Mouse (Mus musculus) heart, adult 2 months (tissue): Measurements from ENCODE around the gene Zbtb8b. TPM values are rescaled to one million over a fixed set of nuclear protein-coding genes. Genes with fewer than 3 reads are reported as not detected.

Experiments
- DNase-seq, 2 experiments: peaks; one replicate each; pipeline ENCODE4 v3.0.0; 2021
- H3K27ac ChIP-seq: fragments of 200-600 bp; 2 replicates; pipeline ENCODE4 v1.8.1; 2022
- H3K27me3 ChIP-seq: fragments of 200-500 bp; 2 replicates; pipeline ENCODE4 v1.6.1; 2012; ENCODE audit warnings: mild to moderate bottlenecking, low read length, inconsistent platforms, mixed read lengths; ENCODE audit not compliant: control insufficient read depth, insufficient read depth
- H3K36me3 ChIP-seq: fragments of 200-500 bp; 2 replicates; pipeline ENCODE4 v1.6.1; 2012; ENCODE audit warnings: low read length, inconsistent platforms; ENCODE audit not compliant: control insufficient read depth, insufficient read depth
- H3K4me1 ChIP-seq: fragments of 200-500 bp; 2 replicates; pipeline ENCODE4 v1.6.1; 2011; ENCODE audit warnings: low read length; ENCODE audit not compliant: control insufficient read depth, insufficient read depth
- H3K4me3 ChIP-seq: fragments of 200-600 bp; 2 replicates; pipeline ENCODE4 v1.8.1; 2022
- H3K79me2 ChIP-seq: fragments of 200-500 bp; replicated peaks from 2 replicates; pipeline ENCODE4 v1.6.1; 2012; ENCODE audit warnings: mild to moderate bottlenecking, inconsistent platforms, low read length, moderate library complexity, mixed read lengths; ENCODE audit not compliant: control insufficient read depth, insufficient read depth
- H3K9ac ChIP-seq: fragments of 200-500 bp; 2 replicates; pipeline ENCODE4 v1.6.1; 2012; ENCODE audit warnings: low read depth, mild to moderate bottlenecking, control low read depth, inconsistent platforms, low read length, mixed read lengths
- CTCF ChIP-seq: fragments of 200-600 bp; IDR thresholded peaks from 2 replicates; pipeline ENCODE4 v1.8.1; 2022; ENCODE audit warnings: antibody characterized with exemption, mild to moderate bottlenecking, moderate library complexity
- EP300 ChIP-seq: fragments of 200-500 bp; IDR thresholded peaks from 2 replicates; pipeline ENCODE4 v1.6.1; 2011; ENCODE audit warnings: low read depth, low read length, control low read depth; ENCODE audit not compliant: insufficient read depth
- POLR2A ChIP-seq: fragments of 200-500 bp; IDR thresholded peaks from 2 replicates; pipeline ENCODE4 v1.6.1; 2011; ENCODE audit warnings: mild to moderate bottlenecking, low read depth, low read length, control low read depth; ENCODE audit not compliant: insufficient read depth
- WGBS: fragments of 180-500 bp; shearing (Covaris S2); methylation state at CpG from one replicate; pipeline ENCODE4 v1.1.7; 2018; 5-methylcytosine and 5-hydroxymethylcytosine counted together
- intact Hi-C: fragments of 180-260 bp; cut with DNase I; formaldehyde crosslinking; loops from one replicate; pipeline ENCODE4 v1.15.1; 2025
- polyA plus RNA-seq: library from polyadenylated mRNA; depleted of rRNA; stranded (reverse); fragments of >200 nt; gene quantifications from 2 replicates; pipeline ENCODE4 v1.2.3, GENCODE M21; 2012
- total RNA-seq, 2 experiments: library from RNA; stranded (reverse); gene quantifications; 2 replicates each; pipeline ENCODE4 v1.2.3; 2021

Zbtb8b gene
- total and polyA plus RNA-seq, 3 experiments: 0.07 to 0.10 (median 0.08) TPM

DNA sequence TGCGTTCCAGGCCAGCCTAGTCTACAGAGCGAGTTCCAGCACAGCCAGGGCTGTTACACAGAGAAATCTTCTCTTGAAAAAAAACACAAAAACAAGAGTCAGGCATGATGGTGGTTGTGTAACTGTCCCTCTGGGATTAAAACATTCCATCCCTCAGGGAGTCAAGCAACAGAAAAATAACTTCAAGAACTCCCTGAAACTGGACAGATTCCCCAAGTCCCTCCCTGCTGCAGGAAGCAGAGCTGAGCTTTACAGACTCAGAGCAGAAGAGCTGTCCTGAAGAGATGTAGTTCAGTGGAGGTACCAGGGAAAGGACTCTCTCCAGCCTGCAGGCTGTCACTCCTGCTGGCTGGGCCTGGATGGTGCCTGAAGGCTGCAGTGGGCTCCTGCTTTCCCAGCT is 58.2 kb downstream of the Zbtb8b start:
- DNase-seq: peak; percentile 45 to 46
- intact Hi-C loops: no loop called here

GRCm38 (mm10) chr4:129382029-129382428 is 58.6 kb downstream of the Zbtb8b start:
- DNase-seq: no peak
- TF ChIP-seq CTCF: no peak
- TF ChIP-seq POLR2A: no peak
- no peak for TF ChIP-seq EP300
- WGBS: 77% methylated on average over 9 of the region's 9 CpGs
- intact Hi-C loops: no loop called here
- peaks cover 3% of the 10 kb centered on the region; the same call in 1 of the 2 replicates for H3K4me1 ChIP-seq
- H3K79me2 ChIP-seq: no peaks in the 10 kb centered on the region
- no peaks in the 10 kb centered on the region for H3K36me3 ChIP-seq
- no peak overlapping the region for H3K4me3 ChIP-seq
- H3K27me3 ChIP-seq: no peaks in the 10 kb centered on the region
- H3K27ac ChIP-seq: peak overlapping the region; percentile 12
- no peak overlapping the region for H3K9ac ChIP-seq

More for the DNA sequence above, 58.2 kb downstream of the Zbtb8b start:
- 77% methylated on average over 2 of the region's 2 CpGs for WGBS
- H3K9ac ChIP-seq: peak overlapping the region; percentile 60
- H3K79me2 ChIP-seq: no peaks in the 10 kb centered on the region
- TF ChIP-seq POLR2A (peak; percentile 74), EP300 (no peak)
- peak overlapping the region; percentile 52 for H3K27ac ChIP-seq
- no peak overlapping the region for H3K4me3 ChIP-seq
- H3K27me3 ChIP-seq: no peaks in the 10 kb centered on the region
- H3K4me1 ChIP-seq: peaks cover 3% of the 10 kb centered on the region; the same call in 1 of the 2 replicates
- H3K36me3 ChIP-seq: no peaks in the 10 kb centered on the region

DNA sequence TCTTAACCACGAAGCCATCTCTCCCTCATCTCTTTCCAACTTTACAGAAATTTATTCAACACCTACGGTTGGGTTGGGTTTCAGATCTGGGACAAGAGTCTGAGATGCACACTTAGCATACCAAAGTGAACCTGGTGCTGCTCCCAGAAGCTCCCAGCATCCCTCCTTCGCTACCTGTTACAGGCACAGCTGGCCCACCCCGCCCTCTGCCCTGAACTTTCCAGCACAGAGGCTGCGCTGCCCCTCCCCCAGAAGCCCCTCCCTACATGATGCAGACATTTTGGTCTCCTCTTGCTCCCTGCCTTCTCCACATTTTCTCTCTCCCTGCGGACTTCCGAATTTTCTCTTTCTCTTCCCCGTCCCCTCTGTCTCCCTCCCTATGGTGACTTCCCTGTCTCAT is 59.5 kb downstream of the Zbtb8b start:
- intact Hi-C loops: no loop called here
- no peak for DNase-seq
- Histone ChIP-seq H3K79me2 (no peaks in the 10 kb centered on the region), H3K4me3 (no peak overlapping the region), H3K27ac (no peak overlapping the region), H3K27me3 (no peaks in the 10 kb centered on the region), H3K4me1 (peaks cover 3% of the 10 kb centered on the region; the same call in 1 of the 2 replicates), H3K36me3 (no peaks in the 10 kb centered on the region), H3K9ac (no peak overlapping the region)
- TF ChIP-seq EP300: no peak
- TF ChIP-seq CTCF: no peak
- TF ChIP-seq POLR2A: no peak
- 84% methylated on average over 8 of the region's 8 CpGs for WGBS

DNA sequence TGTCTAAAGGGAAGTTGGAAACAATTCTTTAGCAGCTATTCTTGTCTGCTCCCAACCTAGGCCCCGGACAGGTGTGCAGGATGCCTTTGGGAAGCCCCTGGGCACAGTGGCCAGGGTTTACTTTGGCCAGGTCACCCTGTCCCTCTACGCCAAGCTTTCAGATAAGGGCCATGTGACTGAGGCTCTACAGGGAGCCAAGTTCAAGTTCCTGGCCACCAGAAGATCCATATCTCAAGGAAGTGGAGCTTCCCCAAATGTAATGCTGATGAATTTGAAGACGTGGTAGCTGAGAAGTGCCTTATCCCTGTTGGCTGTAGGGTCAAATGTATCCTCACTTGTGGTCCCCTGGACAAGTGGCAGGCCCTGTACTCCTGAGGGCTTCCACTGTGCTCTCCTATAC is 60.8 kb downstream of the Zbtb8b start:
- WGBS: 50% methylated on average over 3 of the region's 3 CpGs
- no peaks in the 10 kb centered on the region for H3K36me3 ChIP-seq

DNA sequence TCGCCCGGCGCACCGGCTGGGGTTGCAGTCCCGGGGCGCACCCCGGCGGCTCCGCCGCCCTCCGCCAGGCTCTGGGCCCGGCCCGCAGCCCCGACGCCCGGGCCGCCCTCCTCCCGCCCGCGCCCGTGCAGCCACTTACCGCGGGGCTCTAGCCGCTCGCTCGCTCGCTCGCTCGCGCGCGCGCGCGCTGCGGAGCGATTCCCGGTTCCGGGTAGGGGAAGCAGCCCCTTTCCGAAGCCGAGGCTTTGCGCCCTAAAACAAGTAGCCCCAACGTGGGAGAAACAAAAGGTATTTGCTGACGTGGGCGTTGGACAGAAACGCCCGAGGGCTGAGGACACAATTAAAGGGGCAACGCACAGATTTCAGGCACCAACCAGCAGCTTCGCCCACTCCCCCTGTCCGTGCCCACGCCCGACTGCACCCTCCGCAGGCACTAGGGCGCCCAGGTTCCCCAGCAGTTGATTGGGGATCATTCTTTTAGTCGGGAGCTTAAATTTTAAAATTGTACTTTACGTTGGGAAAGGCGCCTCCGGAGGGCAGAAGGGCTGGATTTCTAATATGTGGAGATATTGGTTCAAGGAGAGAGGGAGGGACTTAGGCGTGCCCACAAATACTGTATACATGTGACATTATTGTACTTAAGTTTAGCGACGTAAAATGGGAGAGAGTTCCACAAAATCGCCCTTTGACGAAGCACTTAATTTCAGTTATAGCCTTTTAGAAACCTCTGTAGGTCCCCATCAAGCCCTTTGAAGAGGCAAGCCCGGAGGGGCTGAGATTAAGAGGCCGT is 62.9 kb downstream of the Zbtb8b start, which contains the start of gene Zbtb8a:
Gene Zbtb8a (minus strand): TSS at position 516 of the 790 bp plus-strand sequence.
- no peaks in the 10 kb centered on the region; the same call in 1 of the 2 replicates for H3K4me1 ChIP-seq
- peak within 1 kb of the TSS; percentile 81 for H3K27ac ChIP-seq
- H3K36me3 ChIP-seq: no peaks in the 10 kb centered on the region
- peak within 1 kb of the TSS; percentile 85 for H3K9ac ChIP-seq
- peak; percentile 61 to 73 for DNase-seq
- no peak for TF ChIP-seq CTCF
- peak; percentile 43 for TF ChIP-seq POLR2A
- TF ChIP-seq EP300: no peak
- H3K27me3 ChIP-seq: no peaks in the 10 kb centered on the region
- 2% methylated on average over 64 of the region's 65 CpGs for WGBS
- intact Hi-C loops: no loop called here
- no peaks in the 10 kb centered on the region for H3K79me2 ChIP-seq
- peak within 1 kb of the TSS; percentile 67 for H3K4me3 ChIP-seq

More for the DNA sequence above, 60.8 kb downstream of the Zbtb8b start:
- no peak for TF ChIP-seq POLR2A
- TF ChIP-seq CTCF: no peak
- no peak for TF ChIP-seq EP300
- Histone ChIP-seq H3K27ac (no peak overlapping the region), H3K9ac (no peak overlapping the region), H3K79me2 (no peaks in the 10 kb centered on the region), H3K4me1 (peaks cover 1% of the 10 kb centered on the region; the same call in 1 of the 2 replicates), H3K27me3 (no peaks in the 10 kb centered on the region), H3K4me3 (no peak overlapping the region)
- no peak for DNase-seq
- intact Hi-C loops: no loop called here
